Mouse (Mus musculus) right cerebral cortex, postnatal 14 days (tissue): ENCODE results near the gene Slc25a21.

ENCODE experiments used
- DNase-seq: peaks from one replicate; pipeline ENCODE4 v3.0.0; 2022

The Slc25a21 gene

GRCm38 (mm10) chr12:56876549-56876948 lies 320.7 kb downstream of the Slc25a21 start:
- DNase-seq: no peak

- no peak for DNase-seq
Observed at GRCm38 (mm10) chr12:56873204-56873603, 324.1 kb downstream of the Slc25a21 start.

GRCm38 (mm10) chr12:56870569-56870968 lies 326.7 kb downstream of the Slc25a21 start:
- DNase-seq: no peak

- no peak for DNase-seq
Observed at GRCm38 (mm10) chr12:56863873-56864562, 333.3 kb downstream of the Slc25a21 start.

- DNase-seq: no peak
Observed at GRCm38 (mm10) chr12:56852679-56853078, 344.6 kb downstream of the Slc25a21 start.

GRCm38 (mm10) chr12:56851464-56851863 lies 345.8 kb downstream of the Slc25a21 start:
- no peak for DNase-seq

GRCm38 (mm10) chr12:56829945-56830344 lies 367.3 kb downstream of the Slc25a21 start:
- DNase-seq: no peak

GRCm38 (mm10) chr12:56829455-56829883 lies 367.8 kb downstream of the Slc25a21 start:
- no peak for DNase-seq

DNA sequence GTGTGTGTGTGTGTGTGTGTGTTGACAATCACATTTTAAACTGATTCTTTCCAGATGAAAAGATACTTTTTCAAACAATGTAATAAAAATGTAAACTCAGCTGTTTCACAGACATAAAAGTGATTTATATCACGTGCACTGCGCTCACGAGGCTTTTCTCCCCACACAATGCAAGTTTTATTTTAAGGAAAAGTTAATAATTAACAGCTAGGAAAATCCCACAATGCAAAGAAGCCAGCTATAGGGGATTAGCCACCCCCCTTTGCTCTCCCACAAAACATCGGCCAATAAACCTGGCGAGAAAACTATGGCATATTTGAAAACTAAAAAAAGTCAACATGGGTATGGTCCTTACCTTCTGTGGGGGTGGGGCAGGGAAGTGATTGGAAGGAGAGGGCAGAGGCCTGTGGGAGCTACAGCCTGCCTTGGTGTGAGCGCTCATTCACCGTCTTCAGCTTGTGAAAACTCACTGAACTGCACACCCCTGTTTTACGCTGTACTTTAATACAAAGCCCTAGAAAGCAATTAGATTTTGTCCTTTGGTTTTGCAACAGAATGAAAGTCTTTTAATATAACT lies 369.4 kb downstream of the Slc25a21 start:
- no peak for DNase-seq

GRCm38 (mm10) chr12:56824688-56825087 lies 372.6 kb downstream of the Slc25a21 start:
- DNase-seq: no peak

GRCm38 (mm10) chr12:56822122-56822521 lies 375.1 kb downstream of the Slc25a21 start:
- DNase-seq: no peak

DNA sequence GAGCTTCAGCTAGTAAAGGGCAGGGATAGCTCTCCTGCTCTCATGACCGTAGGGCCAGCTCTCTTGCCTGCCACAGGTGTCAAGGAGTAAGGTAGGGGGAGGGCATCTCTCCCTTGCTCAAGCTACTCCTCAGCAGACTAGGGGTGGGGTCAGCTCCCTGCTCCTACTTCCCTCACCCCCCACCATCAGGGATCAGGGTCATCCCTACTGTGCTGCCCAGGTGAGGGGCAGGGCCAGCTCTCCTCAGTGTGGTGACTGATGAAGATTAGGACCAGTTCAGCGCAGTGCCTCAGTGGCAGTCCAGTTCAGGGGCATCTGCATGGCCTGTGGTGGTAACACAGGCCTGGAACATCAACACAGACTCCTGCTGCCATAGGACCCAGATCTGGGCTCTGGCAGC lies 376.7 kb downstream of the Slc25a21 start:
- no peak for DNase-seq

- DNase-seq: no peak
Observed at GRCm38 (mm10) chr12:56807483-56807882, 389.8 kb downstream of the Slc25a21 start.

DNA sequence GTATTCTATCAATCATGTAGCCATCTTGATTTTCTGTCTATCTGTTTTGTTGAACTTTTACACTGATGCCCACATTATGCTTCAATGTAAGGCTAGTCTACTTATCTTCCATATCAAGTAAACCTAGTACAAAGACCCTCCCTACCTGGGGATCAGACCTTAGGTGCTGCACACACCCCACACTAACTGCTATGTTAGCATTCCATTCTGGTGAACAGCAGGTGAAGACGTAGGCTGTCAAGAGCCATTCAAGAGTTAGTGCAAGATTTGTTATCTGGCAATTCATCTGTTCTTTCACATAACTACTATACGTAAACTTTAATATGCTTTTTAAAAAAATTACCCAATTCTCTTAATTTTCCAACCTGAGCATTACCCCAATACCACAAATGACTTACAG lies 390.2 kb downstream of the Slc25a21 start:
- no peak for DNase-seq

DNA sequence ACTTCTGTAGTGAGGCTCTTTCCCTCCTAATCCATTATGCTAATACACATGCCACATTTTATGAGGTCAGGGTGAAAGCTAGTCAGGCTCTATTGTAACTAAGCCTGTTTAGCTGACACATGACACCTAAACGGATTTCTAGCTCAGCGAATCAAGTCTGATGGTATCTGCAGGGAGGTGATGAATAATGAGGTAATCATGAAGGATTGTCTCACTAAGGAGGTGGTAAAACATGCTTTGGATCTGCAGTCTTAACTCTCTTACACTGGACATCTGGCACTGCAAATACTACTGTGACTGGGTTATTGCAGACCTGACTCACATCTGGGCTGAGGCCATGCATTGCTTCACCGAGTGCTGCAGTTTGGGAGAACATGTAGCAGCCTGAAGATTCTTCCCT lies 392.8 kb downstream of the Slc25a21 start:
- DNase-seq: no peak

DNA sequence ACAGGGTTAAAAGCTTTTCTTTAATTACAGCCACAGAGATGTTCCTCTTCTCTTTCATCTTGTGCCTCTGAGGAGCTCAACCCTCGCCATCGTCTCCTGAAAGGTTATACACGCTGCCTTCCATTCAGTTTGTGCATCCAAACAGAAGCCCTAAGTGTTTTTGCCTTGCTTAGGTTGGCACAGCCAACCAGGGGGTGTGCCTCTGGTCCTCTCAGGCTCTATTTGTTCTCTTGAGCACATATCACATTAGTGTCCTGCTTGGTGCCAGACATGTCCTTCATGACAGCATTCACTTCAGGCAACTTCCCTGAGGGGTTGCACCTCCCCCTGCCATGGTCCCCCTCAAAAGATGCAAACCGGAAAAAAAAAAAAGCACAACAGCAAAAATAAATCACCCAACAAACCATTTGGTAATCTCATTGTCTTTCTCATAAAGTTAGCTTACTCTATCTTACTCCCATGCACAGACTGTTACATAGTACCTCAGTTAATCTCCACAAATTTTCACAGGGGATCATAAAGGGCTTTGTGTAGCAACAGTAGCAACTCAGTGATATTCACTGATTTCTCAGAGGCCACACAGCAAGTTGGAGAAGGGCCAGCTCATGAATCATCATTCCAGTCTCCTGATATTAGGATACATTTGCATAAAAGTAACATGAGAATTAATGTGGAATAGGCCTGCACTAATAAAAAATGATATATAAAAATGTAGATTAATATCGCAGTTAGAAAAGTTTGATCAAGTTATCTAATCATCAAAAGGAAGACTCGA lies 398.4 kb downstream of the Slc25a21 start:
- DNase-seq: no peak

GRCm38 (mm10) chr12:56789236-56789635 lies 408.0 kb downstream of the Slc25a21 start:
- no peak for DNase-seq

DNA sequence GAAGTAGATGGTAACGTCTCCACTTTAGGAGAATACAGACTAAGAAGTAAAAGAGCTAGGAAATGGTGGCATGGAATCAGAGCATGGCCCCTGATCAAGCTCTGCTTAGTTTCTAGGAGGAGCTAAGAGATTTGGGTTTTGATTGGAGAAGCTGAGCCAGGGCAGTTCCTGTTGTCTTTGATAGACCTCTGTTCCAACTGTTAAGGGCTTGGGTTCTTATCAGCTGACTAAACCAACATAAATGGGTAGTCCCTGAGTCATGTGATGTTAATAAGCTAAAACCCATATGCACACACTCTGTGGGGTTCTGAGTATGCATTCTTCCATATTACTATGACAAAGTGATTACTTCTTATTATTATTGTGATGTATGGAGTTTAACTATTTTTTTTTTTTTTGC lies 412.0 kb downstream of the Slc25a21 start:
- no peak for DNase-seq

GRCm38 (mm10) chr12:56781196-56781595 lies 416.1 kb downstream of the Slc25a21 start:
- no peak for DNase-seq

GRCm38 (mm10) chr12:56779621-56780020 lies 417.7 kb downstream of the Slc25a21 start:
- DNase-seq: no peak

GRCm38 (mm10) chr12:56773941-56774340 lies 423.3 kb downstream of the Slc25a21 start:
- no peak for DNase-seq

DNA sequence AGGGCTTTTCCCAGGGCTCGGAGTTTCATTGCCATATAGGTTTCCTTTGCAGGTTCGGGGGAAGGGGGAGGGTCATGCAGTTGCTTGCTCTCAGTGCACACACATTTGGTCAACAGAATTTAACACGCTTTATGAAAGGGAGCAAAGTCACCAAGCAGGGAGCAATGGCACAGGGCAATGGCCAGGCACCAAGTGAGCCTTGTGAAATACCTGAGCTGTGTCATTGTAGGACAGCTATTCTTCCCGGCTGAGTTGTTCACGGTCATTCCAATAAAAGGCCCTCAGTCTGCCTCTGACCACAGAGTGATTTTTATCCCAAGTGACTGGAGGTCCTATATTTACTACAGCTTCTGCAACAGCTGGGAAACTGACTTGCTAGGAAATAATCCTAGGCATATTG lies 427.9 kb downstream of the Slc25a21 start:
- DNase-seq: no peak

DNA sequence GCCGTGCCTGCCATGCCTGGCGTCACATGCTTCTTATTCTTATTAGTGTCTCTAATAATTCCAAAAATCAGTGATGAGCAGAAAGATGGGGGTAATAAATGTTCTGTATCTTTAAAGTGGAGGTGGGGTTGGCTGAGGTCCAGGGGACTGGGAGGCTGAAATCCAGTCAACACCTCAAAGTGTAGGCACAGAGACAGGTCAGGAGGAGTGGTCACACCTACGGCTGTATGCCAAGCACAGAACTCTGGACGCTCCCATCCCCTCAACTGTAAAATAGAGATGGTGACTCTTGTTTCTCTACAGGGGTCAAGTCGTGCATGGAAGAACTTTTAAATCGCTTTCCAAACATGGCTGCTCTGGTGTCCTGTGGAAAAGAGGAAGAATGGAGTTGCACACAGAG lies 429.8 kb downstream of the Slc25a21 start:
- DNase-seq: no peak

GRCm38 (mm10) chr12:56737104-56737503 lies 460.2 kb downstream of the Slc25a21 start:
- no peak for DNase-seq
